Mouse (Mus musculus) heart, adult 11 months (tissue): ENCODE results near the gene H2afy.

Experiments
- DNase-seq: peaks from one replicate; pipeline ENCODE4 v3.0.0; 2022

H2afy gene

DNA sequence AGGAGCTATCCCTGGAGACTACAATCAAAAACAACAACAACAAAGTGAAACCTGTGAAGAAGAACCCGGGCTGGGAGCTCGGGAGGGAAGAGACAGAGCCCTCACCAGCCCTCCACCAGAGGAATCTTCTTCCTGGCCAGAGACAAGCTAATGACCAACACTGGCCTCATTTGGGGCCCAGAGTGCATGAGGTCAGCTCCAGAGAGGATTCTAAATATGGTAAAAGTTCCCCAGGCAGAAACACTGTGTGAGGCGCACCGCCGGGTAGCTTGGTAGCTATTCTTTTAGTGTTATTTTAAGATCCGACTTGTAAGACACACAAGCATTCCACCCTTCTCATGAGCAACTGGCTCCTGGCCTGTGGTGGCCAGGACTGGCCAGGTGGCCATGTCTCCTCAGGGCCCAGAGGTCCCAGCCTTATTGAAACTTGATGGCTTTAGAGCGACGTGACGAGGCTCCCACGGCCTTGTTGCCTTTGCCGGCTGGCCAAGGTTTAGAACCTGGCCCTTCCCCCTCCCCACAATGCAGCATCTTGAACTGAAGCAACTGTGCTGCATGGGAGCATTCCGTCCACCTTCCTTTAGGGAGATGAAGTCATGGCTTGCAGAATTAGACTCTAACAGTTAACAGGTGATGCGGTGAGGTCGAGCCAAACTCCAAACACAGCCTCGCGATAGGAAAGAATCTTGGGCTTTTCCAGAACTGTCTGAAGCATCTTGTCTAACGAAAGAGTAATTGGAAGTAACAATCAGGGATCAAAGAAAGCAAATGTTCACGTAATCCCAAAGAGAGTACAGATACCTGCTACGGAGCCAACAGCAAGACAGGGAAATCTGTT lies 25.2 kb downstream of the H2afy start:
- peak; percentile 91 for DNase-seq

DNA sequence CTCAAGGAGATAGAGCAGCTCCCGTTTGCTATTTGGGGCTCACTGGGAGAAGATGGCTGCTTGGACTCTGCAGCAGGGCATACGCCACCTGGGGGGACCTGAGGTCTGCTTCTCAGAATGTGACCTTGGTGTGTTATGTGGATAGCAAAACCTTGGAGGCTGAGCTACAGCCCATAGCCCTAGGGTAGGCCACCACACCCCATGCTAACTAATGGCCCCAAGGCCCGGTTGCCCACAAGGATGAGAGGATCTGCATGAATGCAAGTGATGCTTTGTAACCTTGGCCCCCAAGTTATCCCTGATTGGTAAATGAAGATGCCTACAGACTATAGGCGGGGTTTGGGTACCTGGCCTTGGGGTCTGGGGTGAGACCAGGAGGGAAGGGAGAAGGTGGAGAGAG lies 26.5 kb downstream of the H2afy start:
- no peak for DNase-seq

DNA sequence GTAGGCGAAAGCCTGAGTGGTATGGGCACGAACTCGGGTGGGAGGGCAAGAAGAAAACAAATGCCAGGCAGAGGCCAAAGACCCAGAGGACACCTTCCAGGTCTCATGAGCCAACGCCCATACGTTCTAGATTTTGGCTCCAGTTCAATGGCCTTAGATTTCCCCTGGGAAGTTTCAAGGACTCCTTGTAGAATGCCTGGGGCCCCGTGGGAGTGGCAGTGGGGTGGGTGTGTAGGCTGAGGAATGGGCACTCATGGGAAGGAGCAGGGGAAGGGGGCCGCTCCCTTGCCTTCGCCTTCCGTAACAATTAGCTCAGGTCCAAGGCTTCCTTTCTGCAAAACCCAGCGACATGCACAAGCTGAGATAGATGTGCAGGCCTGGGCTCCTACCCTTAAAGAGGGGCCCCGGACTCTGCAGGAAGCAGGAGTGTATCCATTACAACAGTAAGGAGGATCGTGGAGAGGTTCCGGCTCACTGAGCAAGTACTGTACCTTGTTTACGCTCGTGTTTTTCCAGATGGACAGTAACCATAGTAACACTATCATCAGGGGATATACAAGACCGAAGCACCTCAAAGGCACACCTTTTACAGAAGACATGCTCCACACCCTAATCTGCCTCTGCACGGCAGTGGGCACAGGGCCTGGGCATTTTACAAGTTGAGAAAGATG lies 27.2 kb downstream of the H2afy start:
- no peak for DNase-seq

DNA sequence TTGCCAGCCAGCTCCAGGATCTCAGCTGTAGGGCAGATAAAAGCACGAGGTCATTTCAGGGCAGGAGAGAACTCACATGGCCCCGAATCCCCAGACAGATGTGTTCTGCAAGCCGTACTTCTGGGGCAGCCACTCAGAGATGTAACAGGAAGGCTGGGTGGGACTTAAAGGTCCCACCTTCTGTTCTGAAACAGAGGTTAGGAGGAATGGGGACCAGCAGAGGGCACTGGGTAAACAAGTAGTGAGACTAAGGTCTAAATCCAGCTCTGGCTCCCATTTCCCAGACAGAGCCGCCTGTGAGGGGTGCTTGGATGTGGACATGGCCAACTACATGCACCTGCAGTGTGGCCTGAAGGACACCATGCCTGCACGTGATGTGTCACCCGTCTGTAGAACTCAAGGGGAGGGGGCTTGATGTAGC lies 31.2 kb downstream of the H2afy start:
- DNase-seq = peak; percentile 97

DNA sequence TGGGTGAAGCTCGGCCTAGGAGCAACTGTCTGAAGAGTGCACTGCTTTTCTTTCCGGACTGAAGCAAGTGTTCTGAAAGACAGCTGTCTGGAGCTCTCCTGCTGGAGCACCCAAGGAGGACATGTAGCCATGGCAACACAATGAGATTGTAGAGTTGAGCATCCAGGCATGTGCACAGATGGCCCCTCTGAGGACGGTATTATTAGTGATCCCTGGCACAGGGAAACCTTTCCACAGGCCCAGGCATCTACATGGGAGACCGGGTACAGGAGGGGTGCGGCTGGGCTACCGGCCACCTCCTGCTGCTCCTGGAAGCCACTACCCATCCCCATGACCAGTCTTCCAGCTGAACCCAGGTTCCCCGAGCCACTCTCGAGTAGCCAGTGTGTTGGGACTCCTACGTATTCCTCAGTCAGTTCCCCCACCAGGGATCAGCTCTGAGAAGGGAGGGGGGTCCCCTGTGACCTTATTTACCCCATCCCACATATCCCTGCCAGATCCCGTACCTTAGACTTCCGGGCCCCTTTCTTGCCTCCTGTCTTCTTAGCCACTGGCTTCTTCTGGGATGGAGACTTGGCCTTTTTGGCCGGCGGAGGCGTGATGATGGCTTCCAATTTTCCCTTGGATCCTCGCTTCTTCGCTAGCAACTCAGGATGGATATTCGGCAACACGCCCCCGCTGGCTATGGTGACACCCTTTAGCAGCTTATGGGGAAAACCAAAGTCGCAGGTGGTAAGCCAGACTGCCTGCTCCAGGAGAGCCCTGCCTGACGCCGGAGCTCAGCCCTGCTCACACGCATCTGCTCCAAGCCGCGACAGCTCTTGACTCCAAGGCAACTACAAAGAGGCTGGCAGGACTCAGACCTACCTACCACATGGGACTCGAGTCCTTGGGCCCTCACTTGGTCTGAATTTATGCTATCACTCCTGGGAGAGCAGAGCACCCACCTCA lies 32.1 kb downstream of the H2afy start:
- DNase-seq = no peak

DNA sequence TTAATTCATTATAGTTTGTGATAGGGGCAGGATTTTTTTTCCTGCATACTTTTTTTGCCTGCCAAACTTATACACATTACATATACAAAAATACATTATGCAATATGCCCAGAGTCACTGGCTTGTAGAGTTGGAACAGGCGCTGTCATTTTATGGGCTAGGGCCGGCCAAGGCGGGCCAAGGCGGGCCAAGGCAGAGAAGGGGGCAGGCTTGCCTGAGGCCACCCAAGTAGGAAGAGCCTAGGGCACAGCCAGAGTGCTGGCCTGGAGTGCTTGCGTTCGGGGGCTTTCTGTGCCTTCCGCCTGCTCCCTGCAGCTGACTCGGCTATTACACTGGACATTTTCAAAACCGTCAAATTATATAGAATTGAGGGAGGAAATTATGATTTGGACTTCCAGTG lies 34.0 kb downstream of the H2afy start:
- no peak for DNase-seq

DNA sequence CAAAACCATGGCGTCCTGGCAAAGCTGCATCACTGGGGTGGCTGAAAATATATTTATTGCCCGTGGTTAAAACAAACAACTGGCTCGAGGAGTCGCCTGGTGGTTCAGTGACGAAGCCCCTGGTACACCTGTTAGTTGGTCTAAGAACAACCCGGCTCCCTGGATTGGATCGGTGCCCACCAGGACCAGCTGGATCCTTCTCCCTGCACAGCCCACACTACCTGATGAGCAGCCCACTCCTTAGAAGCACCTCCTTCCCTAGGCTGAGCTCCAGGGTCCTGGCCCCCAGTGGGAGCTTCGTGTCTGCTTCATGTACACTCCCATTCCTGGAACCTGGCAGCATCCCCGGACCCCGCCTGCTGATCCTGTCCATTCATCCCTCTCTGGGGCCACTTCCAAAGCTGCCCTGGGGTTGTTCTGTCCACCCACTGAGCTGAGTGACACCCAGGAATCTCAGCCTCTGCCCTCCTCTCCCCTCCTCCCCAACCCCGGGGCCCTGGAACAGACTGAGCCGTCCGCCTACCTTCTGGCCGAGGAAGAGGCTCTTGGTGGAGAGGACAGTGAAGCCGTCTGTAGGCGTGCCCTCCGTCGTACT lies 40.5 kb downstream of the H2afy start:
- no peak for DNase-seq

DNA sequence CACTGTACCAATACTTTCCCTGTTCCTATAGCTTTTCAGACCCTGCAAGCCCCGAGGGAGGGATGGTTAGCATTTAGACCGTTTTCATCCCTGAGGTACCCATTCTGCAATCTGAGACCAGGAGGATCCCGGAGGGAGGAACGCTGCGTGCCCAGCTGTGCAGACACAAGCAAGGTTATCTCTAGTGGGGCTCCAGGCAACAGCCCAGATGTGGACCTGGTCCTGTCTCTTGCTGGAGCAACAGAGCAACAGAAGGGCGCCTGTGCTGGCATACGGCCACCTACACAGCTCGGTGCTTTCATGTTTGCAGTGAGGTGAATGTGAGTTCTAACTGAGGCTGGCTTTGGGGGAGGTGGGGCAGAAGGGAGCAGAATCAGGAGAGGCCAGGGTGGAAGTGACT lies 41.6 kb downstream of the H2afy start:
- no peak for DNase-seq

DNA sequence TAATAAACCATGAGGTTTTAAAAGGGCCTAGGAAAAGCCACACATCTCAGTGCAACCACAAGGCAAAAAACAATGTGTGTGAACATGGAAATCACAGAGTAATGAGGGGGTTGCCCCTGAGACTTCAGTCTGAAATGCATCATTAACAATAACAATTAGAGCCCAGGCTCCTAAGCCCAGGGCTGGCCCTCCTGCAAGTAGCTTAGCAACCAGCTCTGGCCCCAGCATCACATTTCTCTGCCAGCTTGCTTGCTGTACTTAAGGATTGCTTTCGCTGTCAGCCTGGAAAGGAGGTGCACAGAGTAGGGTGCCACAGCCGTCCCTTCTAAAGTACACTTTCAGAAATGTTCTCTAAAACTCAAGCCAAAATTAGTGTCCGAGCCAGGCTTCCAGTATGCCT lies 42.5 kb downstream of the H2afy start:
- DNase-seq = peak; percentile 90

DNA sequence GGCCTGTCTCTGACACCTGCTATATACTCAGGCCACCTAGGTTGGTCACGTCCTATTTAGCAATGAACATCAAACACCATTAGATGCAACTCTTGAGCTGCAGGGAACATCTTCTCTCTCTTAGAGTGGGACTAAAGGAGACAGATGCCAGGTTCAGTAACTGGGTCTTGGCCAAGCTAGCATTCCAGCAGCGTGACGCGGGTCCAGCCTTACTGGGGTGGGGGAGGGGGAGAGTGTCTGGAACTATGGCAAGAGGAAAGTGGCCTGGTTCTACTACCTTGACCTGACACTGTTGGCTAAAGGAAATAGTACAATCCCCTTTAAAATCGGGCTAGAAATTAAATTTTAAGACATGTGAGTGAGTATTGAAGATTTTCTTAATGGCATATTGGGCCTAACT lies 43.6 kb downstream of the H2afy start:
- peak; percentile 94 for DNase-seq

DNA sequence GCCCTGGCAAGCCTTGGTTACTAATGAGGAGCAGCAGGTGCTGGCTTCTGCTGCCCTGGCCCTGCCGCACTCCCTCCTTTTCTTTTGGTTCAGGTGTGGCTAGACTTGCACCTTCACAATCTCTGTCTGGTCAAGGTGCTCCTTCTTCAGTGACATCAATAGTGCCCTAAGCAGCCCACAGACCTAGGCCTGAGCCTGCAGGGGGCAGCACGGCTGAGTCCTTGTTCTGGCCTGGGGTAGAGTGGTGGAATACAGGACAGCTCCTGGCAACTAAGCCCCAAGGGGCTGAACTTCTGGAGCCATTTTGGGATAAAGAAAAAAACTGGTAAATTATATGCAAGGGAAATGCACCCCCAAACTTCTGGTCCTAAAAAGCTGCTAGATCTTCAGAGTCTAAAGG lies 45.6 kb downstream of the H2afy start:
- no peak for DNase-seq

DNA sequence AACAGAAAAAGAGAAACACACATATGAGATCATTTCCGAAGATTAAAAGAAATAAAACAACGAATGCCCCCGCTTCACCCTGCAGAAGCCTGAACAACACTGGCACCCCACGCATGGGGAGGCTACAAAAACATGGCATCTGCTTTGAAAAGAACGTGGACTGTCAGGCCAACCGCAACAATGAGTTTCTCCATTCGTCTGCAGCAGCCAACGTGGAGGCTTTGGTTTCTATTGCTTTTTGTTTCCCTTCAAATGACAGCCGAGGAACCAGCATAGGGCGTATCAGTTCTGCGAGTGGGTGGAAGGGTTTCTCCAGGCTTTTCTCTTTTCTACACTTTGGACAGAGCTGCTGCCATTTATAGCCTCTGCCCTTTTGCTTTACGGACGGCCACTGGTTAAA lies 47.6 kb downstream of the H2afy start:
- DNase-seq = no peak

DNA sequence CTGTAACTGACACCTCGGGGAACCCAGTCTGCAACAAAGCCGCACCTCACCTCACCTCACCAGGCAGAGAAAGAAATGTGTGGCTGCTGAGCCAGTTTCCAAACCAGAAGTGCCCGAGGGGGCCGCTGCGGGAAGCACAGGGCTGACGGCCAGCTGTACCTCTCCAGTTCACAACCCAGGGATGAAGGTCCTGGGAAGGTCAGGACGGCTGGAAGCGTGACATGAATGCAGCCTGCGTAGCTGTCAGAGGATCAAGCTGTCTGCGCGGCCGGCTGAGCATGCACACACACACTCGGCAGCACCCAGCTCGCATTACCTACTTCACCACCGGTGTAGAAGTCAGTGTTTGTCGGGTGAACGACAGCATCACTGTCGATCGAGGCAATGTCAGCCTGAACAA lies 48.2 kb downstream of the H2afy start:
- DNase-seq = peak; percentile 96

DNA sequence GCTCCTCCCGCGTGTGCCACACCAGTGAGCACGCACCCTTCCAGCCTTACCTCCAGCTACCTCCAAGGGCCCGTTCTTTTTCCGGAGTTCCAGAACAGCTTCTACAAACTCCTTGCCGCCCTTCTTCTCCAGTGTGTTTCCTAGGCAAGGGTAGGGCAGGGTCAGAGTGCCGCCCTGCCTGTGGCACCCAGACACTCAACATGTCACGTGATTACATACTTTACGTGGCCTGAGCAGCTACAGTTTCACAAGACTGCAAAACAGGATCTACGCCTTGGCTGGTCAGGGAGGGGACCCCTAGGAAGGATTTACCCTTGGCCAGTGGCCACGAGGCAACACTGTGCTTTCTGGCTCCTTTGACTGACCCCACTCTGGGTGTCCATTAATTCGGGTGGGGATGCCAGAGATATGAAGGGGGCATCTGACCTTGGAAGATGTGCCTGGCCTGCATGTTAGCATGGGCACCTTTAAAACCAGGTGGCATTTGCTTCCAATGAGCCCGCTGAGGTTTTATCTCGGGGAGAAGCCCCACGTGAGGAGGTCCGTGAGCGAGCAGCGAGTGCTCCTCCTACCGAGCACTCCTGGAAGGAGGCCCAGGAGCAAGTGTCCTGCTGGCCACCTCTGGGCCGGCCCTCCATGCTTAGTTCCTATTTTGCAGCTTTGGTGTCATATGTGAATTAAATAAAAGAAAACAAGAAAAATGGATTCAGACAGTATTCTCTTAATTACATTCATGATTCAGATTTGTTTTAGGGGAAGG lies 51.8 kb downstream of the H2afy start:
- DNase-seq = peak; percentile 92

DNA sequence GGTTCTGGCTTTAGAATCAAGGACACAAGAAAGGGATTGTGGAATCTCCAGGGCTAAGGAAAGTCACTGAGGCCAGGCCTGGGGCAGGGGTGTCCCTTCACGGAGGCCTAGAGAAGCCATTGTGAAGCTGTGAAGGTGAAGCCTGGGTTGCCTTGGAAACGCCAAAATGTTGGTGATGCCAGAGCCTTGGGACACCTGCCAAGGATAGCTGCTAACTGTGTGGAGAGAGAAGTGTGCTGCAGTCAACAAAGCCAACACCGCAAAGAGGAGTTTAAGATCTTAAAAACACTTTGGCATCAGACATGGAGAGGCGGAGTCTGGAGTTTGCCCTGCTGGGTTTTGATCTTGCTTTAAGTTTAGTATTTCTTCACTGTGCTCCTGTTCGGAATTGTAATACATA lies 54.5 kb downstream of the H2afy start:
- DNase-seq = no peak

DNA sequence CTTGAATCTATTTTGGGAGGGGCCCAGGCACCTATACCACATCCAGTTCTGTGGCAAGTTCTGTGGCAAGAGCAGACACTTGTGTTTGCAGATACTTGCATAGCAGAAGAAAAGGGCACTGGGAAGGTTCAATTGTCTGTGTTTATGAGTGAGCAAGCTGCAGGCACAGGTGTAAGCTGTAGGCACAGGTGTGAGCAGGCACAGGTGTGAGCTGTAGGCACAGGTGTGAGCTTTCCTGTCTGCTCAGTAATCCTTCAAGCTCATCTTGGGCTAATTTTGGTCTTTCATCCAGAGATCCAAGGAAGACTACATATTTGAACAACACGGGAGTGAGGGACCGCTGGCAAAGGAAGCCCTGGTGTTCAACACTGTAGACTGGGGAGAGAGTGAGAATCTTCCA lies 56.5 kb downstream of the H2afy start:
- DNase-seq = no peak

DNA sequence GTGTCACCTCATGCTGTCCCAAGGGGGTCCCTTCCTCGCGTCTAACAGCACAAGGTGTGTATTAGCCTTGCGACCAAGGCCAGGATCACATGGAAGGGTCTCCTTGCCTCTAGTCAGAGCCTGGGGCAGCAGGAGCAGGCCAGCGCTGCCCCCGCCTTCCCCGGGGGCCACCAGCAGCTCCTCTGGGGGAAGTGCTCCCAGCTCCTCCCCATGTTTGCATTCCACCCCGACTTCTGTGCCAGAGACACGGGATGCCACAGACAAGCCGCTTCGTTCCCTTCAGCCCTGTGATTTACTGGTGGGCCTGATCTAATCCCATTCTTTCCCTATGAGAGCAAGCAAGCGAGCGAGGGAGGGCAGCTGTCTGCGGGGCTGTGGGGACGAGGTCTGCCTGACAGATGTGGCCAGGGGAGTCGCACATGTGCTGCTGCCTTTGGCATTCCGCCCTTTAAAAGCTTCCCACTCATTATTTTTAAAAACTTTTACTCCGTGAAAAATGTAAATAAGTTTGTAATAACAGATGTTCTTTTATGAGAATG lies 57.4 kb downstream of the H2afy start:
- no peak for DNase-seq

DNA sequence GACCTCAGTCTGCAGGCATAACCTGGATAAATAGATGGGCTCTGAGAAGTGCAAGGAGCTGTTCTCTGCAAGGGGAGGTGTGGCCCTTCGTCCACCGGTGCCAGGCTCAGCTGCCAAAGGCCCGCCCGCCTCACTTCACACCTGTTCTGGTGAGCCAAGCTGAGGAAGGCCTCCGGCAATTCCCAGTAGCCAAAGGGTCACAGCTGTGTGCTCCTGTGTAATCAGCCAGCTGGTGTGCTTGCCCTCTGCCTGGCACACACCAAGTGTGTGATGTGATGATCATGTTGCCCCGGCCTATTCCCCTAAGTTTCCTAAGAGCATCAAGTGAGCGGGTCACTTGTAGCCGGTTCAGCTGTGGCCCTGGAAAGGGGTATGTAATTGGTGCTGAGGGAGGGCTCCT lies 60.2 kb downstream of the H2afy start:
- DNase-seq = no peak

DNA sequence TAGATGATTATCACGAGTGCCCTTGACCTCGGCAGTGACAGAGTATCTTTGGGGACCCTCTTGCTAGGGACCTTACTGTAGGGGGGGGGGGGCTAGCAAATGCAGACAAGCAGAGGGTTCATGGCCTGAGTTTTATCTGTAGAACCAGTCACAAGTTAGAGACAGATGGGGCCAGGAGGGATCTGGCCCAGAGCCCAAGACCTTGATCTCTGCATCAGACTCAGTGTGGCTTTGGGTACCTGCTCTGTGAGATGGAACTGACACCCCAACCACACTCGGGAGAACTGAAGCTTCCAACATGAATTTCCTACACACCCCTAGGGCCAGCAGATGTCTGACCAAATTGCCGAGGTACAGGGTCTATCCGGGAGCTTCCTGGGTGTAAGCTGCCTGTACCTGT lies 63.0 kb downstream of the H2afy start:
- no peak for DNase-seq

DNA sequence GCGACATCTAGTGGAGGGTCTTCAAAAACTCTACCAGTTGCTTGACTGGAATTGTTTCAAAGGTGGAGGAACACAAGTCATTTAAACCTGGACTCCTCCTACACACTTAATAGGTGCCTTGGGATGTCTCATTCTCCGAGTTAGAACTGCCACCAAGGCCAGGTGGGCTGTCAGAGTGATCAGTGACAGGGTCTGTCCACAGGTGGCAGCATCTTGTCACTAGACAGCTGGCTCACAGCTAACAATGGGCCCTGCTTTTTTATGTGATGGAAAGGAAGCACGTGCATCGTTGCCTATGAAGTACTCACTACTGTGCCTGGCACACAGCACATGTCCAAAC lies 63.9 kb downstream of the H2afy start:
- DNase-seq = no peak

DNA sequence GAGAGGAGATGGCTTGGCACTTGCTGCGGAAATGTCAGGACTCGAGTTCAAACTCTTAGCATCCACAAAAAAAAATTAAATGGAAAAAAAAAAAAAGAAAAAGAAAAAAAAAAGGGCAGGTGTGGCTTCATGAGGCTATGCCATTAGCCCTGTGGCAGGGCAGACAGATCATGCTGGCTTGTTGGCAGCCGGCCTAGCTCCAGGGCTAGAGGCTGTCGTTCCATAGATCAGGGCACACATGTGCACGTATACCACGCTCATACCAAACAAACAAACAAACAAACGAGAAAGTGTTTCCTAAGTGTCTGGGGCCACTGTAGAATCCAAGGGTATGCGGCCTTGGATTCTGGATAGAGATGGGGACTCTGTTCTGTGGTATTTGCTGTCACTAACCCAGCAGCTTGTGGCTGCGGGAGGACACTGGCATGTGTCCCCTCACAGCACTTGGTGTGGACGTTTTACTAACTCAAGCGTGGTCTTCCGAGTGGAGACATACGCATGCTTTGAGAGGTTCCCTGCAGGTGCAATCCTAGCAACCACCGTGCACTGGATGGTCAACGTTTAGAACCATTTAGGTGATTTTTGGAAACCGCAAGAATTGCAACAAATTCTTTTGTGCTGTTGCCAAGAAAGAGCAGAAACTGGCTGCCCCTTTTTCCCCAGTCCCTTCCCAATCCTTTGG lies 64.4 kb downstream of the H2afy start:
- no peak for DNase-seq

DNA sequence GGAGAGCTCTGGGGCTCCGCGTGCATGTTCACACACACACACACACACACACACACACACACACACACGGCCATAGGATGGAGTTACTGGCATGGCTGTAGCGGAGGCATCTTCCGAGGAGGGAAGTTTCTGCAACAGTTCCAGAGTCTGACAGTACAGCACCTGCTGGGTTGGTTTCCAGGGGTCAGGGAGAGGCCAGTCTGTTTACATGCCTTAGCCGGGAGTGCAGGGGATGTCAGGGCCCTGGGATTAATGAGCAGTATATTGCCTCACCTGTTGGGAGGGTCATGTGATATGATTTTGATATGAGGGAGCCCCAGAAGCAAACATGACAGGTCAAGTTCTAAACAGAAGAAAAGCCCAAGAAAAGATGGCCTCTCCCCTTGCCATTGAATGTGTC lies 66.5 kb downstream of the H2afy start:
- no peak for DNase-seq
